Mouse (Mus musculus): ENCODE measurements around the gene Tmem214.

The Tmem214 gene

DNA sequence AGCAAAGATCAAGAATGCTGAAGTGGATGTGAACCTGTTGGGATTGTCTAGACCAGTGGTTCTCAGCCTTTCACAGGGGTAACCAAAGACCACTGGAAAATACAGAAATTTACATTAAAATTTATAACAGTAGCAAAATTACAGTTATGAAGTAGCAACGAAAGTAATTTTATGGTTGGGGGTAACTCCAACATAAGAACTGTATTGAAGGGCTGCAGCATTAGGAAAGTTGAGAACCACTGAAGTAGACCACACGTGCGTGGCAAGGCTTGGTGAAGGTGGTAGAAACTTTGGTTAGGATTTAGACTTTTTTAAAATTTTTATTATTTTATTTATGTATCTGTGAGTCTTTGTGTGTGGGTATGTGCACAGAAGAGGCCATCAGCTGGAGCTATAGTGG lies at the start of gene Tmem214:
Gene Tmem214 (plus strand): TSS at position 301 of the 400 bp plus-strand sequence.
- DNase-seq: no peak

DNA sequence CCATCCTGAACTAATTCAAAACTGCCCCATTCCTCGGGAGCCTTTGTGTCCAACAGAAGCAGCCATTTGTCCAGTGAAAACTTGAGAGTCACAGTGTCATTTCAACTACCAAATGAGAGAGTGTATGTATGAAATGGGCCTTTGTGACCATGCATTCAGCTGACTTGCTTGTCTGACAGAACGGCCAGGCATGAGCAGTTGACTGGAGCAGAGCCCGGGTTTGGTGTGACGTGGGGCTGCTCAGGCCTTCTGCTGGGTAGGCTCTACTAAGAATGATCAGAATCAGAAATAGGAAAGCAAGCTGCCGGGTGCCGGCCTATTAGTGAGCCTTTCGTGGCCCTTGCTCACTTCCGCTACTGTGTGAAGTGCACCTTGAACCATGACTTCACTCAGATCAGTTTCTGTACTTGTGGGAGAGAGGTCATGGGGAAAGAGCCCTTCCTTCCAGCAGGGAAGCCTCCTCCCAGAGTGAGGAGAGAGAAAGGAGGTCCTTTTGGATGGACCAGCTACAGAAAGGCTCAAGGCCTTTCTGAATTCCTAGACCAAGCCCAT lies 49.0 kb upstream of the Tmem214 start:
- DNase-seq: no peak

DNA sequence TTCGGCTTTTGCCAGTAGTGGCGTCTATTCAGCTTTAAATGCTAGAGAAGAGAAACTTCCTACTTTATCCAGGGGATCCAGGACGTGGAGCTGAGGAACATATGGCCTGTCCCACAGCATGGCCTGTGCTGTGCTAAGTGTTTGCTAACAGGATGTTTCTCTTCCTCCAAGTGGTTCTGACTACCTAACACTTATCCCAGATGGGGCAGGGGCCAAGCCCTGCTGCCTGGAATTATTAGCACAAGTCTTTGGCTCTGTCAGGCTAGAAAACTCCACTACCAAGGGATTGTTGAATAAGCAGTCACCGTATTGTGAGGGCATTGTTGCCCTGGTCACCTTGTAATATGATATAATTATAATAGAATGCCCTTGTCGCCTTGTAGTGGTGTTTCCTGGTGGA lies 45.1 kb upstream of the Tmem214 start:
- DNase-seq: no peak

DNA sequence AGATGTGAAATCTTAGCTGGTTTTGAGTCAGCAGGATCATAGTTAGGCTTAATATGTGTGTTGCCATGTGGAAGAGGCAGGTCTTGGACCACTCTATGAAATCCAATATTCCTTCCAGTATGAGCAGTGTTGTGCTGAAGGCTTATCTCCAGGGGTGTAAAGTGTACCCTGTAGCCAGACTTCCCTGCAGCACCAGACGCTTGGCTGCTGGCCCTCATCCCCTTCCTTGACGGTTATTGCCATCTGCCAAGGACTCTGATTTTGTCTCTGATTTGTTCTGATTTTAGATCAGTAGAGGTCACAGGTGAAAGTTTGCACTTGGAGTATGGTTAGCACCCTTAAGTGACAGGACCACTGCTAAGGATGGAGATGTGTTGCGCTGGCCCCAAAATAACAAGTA lies 44.7 kb upstream of the Tmem214 start:
- no peak for DNase-seq

DNA sequence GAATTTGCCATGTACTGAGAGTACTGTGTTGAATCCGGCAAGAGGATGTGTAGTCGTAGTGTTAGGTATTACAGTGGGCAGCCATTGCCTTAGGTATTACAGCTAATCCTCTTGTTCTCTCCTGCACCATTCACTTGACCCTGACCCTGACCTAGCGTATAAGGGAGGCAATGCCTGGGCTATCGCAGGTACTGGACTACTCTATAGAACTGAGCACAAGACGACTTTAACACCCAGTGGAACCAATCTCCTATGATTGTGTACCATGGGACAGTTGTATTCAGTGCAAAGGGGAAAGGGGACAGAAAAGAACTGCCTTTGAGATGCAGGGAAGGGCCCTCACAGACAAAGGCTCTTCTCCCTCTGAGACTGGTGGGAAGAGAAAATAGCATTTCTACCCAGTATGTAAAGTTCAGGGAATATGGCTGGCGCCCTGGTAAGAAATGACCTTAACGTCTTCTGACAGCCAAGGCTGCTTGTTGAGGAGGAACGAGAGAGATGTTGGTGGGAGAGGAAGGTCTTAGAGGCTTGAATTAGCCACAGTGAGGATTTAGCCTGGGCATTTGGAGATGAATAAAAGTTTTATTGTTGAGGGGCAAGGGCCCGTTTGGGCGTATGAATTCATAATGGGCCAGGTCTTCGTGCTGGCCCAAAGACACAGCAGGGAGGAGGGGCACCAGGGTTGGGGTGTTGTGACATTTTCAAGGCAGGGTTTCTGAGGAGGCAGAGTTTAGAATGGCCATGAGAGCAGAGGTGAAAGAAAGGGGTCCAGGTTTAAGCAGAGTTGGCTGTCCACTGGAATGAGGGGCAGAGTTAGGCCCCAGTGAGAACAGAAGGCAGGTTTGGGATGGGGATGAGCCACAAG lies 43.5 kb upstream of the Tmem214 start:
- no peak for DNase-seq

DNA sequence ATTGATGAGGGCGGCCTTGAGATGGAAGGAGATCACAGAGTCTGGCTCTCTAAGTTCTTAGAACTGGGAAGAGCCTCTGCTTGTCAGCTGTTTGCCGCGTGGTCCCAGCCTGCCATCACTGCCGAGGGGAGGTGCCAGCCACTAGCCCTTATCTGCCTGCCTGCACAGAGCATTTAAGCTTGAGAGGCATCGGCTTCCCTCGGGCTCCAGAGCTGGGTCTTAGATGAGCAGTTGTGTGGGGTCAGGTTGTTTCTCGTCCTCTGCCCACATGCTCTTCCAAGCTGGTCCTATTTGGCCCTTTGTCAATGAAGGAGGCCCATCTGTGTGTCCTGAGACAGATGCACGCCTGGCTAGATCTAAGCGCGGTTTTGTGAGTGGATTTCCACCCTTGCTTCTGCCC lies 42.6 kb upstream of the Tmem214 start:
- DNase-seq: no peak

DNA sequence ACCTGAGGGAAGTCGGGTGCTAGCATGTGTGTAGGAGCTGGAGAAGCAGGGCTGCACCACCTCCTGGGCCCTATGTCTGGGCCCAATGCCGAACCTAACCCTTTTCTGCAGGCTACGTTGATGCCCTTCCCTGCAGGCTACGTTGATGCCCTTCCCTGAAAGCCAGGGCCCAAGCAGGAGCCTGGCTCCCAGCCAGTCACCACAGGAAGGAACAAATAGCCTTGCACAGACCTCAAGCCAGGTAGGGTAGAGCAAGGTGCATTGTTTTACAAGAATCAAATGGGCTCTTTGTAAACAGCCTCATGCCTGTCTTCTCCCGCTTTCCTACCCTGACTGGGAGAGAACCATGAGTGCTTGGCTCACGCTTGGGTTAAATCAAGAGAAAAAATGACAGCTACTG lies 42.0 kb upstream of the Tmem214 start:
- no peak for DNase-seq

DNA sequence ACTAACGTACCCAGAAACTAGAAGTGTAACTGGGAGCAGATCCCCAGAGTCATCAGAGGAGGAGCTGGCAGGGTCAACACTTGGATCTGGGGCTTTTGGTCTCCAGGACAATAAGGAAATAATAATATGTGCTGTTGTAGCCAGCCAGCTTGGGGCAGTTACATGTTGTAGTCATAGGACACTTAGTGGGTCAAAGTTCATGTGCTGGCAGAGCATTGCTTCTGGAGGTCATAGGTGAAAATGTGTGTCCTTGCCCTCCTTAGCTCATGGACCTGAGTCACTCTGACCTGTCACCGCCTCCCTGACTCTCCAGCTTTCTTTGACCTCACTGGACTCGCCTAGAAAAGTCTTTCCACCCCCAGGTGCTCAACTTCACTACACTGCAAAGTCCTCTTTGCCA lies 34.4 kb upstream of the Tmem214 start:
- DNase-seq: no peak

DNA sequence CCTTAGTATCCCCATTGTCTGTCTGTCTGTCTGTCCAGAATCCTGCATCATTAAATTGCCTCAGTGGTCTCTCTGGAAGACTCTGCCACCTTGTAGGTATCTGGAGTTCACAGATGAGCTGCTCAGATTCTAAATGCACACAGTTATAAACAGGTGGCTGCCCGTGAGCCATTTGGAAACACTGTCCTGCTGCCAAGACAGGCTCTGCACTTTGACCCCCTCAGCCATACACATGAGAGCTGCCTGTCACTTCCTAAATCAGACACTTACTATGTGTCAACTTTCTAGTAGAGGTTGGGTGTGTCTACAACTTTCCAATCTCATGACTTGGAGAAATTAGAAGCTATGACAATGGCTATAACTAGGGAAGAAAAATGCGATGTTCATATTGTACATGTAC lies 28.1 kb upstream of the Tmem214 start:
- DNase-seq: no peak

DNA sequence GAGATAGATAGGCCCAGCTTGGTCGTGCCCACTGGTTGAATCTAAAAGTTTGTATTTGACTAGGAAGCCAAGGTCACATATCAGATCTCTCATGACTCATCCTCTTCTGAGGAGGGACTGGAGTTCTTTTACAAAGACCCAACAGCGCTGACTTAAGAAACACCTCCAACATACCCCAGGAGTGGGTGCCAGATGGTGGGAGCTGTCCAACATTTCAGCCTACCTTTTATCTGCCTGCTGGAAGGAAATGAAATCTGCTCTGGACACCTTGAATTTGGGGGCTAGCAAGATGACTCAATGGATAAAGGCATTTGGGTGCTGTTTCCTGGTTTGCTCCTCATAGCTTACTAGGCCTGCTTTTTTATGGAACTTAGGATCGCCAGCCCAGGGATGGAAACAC lies 25.9 kb upstream of the Tmem214 start:
- no peak for DNase-seq

DNA sequence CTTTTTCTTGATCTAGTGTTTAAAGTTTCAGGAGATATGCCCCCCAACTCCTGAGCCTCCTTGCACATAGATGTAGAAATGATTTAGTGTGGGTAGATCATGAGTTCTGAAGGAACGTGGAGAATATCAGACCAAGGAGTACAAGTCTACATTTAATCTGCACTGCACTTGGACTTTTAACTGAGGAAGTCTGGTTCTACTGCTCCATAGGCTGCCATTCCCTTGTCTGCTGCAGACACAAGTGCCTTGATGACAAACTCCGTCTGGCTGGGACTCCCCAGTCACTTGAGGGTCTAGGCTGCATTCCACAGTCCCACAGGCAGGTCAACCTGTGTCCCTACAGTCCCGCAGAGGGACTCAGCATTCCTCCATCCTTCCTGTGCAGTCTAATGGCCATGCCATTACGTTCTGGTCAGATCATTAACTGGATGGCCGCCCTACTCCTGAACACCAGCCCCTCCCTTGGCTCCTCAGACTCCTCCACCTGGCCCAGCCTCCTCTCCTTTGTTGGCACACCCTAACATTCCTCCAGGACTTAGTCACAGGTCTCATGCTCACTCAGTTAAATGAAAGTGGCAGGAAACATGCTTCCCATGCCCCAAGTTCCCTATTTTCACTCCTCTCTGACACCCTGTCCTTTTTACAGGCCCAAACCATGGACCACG lies 17.8 kb upstream of the Tmem214 start:
- no peak for DNase-seq

DNA sequence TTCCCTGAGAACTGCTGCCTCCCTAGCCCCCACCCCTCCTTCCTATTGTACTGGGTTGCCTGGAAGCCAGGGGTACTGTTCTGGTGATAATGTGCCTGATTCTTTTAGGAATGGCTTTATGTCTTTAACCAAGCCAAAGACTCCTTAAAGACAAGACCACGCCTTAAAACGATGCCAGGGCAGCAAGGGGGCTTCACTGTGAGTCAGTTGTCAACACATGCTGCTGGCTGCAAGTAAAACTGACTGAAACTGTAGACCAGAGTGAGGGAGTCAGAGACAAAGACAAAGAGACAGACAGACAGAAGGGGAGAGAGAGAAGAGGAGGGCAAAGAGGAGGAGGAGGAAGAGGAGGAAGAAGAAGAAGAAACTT lies 17.3 kb upstream of the Tmem214 start:
- no peak for DNase-seq

DNA sequence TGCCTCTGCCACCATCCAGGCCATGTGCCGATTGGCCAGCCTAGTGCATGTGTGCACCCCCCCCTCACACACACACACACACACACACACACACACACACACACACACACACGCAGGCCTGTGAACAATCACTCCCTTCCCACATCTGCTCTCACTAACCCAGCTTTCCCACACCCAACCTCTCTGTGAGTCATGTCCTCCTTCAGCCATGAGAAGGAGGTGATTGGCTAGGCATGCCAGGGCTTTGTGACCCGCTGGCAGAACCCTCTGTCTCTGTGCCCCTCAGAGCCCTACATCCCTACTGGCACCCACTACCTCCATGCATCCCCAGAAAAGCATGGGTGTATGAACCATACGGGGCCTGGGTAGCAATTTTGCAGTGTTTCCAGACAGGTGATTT lies 14.3 kb upstream of the Tmem214 start:
- no peak for DNase-seq

DNA sequence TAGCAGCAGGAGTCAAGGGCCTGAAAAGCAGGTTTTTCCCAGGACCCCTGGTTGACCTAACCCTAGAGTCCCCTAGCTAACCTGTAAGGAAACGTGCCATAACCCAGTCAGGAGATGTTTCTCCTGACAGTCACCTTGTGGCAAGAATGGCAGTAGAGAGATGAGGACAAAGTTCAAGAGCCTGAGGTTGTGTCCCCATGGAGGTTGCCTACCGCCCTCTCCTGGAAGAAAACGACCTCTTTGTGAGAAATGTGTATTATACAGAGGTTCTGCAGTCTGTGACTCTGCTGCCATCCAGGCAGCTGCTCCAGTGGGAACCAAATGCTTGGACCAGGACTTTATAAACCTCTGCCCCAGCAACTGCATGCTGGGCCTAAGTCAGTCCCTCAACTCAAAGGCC lies 12.1 kb upstream of the Tmem214 start:
- no peak for DNase-seq

DNA sequence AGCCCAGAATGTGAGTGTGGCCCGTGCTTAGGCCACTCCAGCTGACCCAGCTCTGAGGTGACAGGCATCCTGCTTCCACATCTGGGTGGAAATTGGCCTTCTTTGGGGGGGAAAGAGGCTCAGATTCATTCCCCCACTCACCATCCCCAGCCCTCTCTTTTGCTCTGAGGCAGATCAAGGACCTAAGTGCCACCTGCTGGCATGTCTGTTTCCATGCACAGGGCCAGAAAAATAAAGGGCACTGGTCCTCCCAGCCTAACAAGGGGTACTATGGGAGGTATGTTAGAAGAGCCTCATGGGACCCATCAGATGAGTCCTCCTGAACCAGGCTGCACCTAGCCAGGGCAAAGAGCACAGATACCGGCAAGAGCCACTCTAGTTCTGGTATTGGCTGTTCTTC lies 11.7 kb upstream of the Tmem214 start:
- DNase-seq: no peak

DNA sequence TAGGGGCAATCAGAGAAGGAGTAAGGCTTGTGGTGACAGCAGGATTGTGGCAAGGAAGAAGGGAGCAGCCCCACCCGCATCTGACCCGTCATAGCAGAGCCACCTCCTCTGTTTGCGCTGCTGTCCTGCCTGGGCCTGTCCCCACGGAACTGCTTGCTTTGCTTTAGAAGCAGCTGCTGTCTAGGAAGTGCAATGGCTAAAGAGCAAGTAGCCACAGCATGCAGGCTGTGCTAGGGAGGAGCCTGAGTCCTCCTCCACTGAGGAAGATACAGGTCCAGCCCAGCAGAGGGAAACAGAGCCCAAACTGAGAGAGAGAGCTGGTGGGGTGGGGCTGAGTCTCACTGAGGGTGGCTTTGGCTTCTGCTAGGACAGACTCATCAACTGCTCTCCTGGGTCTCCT lies 4.0 kb upstream of the Tmem214 start:
- no peak for DNase-seq

DNA sequence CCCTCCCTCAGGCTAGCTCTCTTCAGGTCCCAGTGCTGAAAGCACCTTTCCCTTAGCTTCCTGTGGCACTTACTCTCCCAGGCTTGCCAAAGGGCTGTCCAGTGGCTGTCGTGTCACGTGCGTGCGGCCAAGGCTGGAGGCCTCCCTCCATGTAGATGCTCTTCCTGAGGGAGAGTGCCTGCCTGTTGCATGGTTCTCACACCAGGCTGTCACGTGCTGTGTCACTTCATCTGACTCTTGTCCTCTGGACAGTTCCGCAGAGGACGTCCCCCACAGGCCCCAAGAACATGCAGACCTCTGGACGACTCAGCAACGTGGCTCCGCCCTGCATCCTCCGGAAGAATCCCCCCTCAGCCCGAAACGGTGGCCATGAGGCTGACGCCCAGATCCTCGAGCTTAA lies 3.5 kb upstream of the Tmem214 start:
- DNase-seq: no peak

DNA sequence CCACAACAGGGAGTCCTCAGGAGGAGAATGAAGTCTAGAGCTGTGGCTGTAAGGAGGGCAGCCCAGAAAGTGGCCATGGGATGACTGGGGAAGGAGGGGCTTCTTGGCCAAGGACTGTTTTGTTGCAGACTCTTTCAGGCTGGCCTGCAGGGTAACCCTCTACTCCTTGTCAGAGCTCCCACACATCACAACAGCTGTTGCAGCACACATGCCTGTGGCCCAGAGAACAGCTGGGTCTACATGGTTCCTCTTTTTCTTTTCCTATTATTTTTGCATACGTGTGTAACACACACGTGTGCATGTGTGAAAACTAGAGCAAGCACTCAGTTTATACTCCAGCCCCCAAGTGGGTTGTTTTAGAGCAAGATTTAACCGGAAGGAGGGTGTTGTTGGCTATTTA lies 941 bp upstream of the Tmem214 start:
- no peak for DNase-seq

DNA sequence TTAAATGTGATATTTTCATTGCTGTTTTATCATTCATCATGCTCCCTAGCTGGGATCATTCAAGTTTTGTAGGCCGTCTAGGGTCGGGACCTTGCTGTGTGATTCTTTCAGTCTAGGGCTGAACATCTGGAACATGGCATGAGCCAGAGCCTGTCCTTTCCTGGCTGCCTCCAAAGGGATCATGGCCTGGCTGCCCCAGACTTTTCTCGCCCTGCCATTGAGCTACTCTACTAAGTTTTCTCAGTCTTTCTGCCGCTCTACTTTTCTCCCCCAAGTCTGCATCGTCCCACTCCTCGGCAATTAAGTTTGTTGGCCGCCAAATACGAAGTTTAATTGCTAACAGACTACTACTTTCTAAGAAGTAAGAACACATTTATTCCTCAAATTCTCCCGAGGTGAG lies 1.2 kb downstream of the Tmem214 start:
- DNase-seq: no peak

DNA sequence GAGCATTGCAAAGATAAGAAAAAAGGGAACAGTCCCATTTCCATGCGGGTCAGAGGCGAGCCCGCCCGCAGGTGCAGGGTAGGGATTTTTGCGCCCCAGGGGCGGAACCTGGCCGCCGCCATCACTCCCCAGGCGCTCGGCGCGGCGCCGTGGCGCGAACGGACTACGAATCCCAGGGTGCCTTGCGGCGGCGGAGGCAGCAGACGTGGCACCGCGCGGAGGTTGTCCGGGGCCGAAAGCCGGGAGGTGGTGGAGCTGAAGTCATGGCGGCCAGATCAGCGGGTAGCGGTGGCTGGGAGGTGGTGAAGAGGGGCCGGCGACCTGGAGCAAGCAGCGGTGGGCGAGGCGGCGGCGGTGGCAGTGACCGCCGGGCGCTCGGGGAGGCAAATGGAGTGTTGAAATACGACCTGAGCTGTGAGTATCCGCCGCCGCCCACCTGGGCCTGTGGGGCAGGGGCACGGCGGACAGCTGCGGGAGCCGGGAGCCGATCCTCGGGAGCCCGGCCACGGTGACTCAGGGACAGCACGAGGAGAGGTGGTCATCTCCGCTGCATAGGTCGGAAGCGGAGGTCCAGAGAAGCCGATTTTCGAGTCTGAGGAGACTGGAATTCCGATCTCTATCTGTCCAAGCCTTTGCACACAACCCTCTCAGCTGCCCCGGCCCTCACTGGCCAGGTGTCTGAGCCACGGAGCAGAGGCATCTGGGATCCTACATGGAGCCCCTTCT lies 1.8 kb downstream of the Tmem214 start:
- DNase-seq: peak; percentile 90

DNA sequence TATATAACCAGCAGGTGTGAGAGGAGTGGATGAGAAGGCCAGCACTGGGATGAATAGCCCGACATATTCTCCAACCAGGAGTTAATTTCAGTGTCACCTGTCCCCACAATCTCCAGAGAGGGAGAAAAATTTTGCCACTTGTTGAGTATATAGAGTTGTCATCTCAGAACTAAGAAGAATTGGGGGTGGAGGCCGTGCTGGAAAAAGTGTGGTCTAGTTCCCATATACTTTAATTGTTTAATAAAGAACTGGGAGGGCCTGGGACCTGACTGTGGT lies 2.3 kb downstream of the Tmem214 start:
- no peak for DNase-seq

DNA sequence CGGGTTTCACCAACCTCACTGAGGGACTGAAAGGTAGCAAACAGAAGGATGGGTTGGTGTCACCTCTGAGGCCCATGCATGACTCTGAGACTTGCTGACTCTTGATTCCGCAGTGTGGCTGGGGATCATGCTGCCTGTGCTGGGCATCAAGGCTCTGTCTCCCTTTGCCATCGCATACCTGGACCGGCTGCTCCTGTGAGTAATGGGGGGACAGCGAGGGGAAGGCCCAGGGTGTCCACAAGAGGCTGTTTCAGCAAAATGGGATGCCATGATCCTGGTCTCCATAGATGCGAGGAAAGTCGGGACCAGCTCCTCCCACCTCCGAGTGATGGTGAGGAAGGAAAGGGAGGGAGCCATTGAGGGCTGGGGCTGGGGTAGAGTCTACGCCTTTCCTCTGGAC lies 4.8 kb downstream of the Tmem214 start:
- no peak for DNase-seq

DNA sequence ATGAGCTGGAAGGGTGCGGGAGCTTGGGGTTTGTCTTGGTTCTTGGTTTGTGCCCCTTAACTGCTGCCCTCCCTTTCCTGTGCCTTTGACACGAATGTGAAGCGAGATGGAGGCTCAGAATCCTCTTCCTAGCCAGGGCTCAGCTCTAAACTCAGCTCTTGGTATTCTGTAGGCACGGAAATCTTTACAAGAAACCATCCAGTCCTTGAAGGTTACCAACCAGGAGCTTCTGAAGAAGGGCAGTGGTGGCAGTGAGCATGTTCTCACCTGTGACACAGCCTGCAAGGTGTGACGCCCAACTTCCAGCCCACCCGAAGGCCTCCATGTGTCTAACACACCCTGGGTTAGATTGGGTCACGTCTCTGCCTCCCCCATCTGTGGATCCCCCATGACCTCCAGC lies 6.6 kb downstream of the Tmem214 start:
- DNase-seq: no peak

DNA sequence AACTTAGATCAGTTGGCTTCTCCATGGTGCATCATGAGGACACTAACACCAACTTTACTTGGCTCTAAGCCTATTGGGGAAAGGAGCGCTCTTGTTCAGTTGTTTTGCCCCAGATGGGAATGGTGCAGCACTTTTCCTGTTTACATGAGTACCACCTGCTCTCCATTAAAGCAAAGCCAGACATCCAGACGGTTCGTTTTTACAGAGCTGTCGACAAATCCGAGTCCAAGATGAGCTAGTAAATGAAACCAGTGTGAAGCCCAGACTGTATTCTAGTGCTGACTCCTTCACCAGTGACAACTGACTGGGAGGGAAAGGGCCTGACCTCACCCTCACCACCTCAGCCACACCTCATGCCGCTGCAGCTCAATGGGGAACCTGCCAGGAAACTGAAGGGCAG lies 10.8 kb downstream of the Tmem214 start:
- DNase-seq: no peak
